Mouse (Mus musculus) bone marrow, adult 2 months (tissue): ENCODE measurements at regions not wholly inside any gene's neighbourhood (a gene's known extent, or its start where the extent isn't known, plus 50 kb on each side); places are given as distances from the start of the nearest gene placed in this dataset.

Source experiments
- CTCF ChIP-seq: fragments of 200-500 bp; IDR thresholded peaks from 2 replicates; pipeline ENCODE4 v1.5.1; 2011; ENCODE audit warnings: low read length, control low read depth; ENCODE audit not compliant: control insufficient read depth, insufficient read depth
- POLR2A ChIP-seq: fragments of 200-500 bp; IDR thresholded peaks from 2 replicates; pipeline ENCODE4 v1.6.1; 2011; ENCODE audit warnings: low read depth, mild to moderate bottlenecking, control low read depth, low read length, borderline replicate concordance; ENCODE audit not compliant: control insufficient read depth

DNA sequence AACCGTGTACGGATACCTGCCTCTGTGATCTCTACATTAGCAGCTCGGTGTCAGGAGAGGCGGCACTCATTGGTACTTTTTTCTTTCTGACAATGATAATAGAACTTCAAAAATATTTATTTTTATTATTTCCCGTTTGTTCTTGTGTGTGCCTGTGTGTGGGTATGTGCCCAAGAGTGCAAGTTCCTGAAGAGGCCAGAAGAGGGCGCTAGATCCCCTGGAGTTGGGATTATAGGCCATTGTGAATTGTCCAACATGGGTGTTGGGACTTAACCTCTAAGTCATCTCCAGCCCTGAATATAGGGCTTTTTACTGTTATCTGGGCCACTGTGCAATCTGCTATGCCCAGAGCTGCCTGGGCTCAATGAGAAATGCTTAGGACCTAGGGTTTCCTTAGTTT, 99.6 kb upstream of the Zc3h12a start:
- TF ChIP-seq CTCF = no peak
- no peak for TF ChIP-seq POLR2A
